Mouse (Mus musculus) kidney, adult 11 months (tissue): ENCODE data around the gene Lbhd2.

ENCODE experiments used
- DNase-seq: peaks from one replicate; pipeline ENCODE4 v3.0.0; 2022

Gene Lbhd2

DNA sequence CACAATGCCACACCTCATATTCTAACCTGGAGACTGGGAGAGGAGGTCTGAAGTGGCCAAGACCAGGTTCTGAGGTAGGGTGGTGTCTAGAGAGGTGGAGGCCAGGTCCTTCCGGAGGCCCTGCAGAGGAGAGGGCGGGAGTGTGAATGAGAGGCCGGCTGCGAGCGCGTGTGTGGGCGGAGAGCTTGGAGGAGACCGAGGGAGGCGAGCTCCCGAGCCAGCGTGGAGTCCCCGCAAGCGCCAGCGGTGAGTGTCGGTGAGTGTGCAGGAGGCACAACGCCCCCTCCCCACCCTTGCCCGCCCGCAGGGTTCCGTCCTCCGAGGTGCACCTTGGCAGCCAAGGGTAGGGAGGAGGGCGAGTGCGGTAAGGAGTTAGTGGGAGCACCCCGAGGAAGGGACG, at the start of gene Lbhd2:
Lbhd2 (plus strand) TSS at position 188 of the 400 bp plus-strand sequence.
- no peak for DNase-seq

DNA sequence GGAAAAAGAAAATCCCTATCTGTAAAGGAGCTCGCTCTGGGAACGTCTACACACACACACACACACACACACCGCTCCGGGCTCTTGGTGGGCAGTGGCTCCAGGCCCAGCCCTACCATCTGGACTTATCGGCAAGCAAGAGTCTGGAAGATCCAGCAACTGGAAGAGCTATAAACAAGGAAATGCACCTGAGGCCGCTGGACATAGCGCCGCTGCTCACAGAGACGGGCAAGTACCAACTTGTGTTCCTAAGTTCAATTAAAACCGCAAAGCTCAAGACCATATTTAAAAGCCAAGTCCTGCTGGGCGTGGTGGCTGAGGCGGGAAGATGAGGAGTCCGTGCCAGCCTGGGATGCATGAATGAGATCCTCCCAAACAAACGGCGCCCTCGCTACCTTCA, 45.9 kb upstream of the Lbhd2 start:
- DNase-seq, result no peak

DNA sequence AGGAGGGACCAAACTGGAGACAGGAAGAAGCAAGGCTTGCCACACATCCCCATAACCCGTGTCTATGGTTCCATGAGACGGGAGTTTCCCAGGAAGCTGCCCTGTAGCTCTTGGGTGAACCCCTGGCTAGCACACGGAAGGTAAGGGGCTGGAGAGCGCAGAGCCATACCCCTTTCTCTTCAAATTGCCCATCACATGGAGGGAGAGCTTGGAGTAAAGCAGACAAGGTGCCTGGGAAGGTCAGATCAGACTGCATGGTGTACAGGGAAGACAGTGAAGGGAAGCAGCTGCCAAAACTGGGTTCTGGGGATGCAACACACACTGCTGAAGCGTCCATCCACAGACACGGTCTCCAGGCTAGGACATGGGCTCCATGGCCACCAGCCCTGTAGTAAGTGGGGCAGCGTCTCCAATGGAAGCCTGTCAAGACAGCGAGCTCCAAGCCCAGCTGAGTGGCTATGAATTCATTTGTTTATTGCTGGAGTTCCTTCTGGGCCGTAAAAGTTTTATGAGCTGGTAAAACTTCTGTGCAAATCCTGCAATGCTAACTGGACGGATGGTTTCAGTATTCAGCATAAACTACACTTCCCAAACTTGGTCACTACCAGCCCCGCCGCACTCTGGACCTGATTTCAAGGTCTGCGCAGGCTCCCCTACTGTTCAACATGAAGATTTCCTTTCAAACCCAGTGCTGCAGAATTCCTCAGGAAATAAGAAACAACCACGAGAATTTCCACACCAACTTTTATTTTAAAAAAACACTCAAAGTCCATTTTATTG, 45.1 kb upstream of the Lbhd2 start:
- DNase-seq, result peak; percentile 63

DNA sequence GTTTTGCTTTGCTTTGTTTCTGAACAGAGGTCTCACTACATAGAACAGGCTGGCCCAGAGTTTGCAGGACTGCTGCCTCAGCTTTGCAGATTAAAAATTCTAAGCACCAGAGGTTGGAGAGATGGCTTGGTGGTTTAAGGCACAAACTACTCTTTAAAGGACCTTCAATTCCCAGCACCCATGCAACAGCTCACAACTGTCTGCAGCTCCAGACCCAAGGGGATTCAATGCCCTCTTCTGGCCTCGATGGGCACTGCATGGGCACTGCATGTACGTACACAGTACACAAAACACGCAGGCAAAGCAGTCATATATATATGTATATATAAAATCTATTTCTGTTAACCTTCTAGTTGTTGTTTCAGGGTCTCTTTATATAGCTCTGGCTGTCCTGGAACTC, 42.4 kb upstream of the Lbhd2 start:
- no peak for DNase-seq

DNA sequence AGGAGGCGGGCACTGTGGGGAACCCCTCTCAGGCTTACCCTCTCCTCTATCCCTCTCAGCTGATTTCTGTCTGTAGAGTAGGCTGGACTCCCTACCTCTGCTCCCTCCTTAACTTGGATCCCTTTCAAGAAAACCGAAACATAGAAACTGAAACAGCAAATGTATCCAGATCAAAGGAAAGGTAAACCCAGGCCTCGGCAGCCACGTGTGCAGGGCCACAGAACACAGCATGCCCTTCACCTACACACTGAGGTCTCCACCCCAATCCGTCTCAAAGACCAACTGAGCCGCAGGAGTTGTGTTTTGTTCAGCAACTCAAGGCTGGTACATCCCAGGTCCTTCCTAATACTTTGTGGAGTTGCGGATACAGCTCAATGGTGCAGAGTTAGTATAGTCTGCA, 39.5 kb upstream of the Lbhd2 start:
- DNase-seq, result no peak

DNA sequence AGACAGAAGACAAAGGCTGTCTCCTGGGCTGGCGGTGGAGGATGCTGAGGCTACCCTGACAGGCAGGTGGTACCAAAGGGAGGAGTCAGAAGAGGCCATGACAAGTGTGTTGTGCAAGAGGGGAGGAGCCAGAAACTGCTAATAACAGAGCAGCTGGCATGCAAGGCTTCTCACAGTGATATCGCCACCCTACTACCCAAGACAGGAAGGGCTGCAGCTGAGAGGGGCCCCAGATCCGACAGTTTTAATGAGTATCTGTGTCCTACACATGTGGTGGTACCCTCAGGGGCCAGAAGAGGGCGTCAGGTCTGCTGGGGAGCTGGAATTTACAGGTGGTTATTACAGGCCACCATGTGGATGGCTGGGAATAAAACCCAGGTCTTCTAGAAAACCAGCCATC, 36.4 kb upstream of the Lbhd2 start:
- DNase-seq, result no peak

DNA sequence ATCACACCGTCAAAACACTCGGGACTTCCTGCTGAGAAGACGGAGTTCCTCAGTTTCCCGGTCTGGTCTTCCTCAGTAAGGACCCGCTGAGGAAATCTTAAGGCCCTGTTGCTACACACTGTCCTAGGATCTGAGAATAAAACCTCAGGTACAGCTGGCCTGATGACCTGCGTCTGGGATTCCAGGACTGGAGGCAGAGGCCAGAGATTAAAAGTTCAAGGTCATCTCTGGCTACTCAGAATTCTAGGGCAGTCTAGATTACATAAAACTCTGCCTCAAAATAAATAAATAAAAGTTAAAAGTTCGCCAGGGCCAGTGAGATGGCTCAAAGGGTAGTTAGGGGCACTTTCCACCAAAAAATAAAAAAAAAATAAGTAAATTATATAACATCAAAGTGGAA, 34.7 kb upstream of the Lbhd2 start:
- no peak for DNase-seq

DNA sequence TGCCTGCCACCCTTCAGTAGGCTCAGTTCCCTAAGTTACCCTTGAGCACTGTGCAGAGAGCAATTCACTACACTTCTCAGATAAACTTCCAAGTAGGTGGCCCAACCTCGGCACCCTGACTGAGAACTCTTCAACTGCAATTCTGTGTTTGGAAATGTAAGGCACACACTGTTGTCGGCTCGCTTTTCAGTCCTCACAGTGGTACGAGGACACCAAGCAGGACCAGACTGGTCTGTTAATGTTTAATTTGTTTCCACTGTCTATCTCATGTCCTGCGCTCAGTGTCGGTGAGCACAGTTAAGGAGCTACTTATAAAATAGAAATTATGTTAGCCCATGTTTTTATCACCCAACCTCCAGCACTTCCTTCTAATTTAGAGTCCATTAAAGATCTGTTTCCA, 33.2 kb upstream of the Lbhd2 start:
- no peak for DNase-seq

DNA sequence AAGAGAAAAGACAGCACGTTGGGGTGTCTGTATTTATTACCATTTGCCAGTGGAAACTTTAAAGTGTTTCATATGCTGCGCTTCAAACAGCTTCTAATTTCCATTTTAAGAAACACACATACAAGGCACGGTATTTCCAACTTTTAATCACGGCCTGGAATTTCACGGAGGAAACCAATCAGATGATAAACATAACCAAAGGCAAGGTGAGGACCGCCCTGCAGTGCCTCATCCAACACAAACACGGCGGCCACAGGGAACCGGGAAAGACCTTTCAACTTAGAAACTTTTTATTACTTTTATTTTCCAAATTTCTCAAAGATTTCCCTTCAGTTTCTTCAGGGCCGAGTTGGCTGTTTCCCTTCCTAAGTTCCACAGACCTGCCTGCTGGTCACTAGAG, 31.9 kb upstream of the Lbhd2 start:
- no peak for DNase-seq

DNA sequence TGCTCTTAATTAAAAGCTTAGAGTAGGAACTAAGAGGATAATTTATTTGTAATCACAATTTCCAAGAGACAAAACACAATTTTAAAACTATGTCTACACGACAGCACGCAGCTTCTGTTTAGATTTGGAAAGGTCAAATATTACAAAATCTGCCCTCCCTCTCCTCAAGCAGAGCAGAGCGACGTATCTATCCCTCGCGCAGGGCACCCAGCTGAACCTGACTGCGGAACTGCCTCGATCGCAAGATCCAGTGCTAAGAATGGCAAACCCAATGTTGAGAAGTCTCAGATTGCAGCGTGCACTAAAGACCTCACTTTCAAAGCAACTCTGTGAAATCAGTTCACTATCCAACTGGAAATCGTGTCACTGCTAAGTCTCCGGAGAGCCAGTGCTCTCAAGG, 31.1 kb upstream of the Lbhd2 start:
- DNase-seq, result no peak

DNA sequence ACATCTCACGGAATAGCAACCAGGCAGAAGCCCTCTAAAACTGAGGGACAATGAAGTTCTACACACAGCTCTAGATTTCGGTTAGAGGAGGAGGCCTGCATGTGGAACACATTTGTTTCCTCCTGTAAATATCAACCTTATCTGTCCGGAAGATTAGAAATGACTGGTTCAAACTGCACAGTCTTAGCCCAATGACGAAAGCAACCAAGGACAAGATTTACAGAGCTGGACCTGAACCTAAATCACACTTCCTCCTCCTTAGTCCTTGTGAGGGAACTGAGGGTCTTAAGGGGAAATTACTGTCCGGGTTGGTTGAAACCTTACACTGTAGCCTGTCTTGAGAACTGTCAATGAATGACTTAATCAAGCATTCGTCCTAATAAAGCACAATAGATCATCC, 30.6 kb upstream of the Lbhd2 start:
- no peak for DNase-seq

DNA sequence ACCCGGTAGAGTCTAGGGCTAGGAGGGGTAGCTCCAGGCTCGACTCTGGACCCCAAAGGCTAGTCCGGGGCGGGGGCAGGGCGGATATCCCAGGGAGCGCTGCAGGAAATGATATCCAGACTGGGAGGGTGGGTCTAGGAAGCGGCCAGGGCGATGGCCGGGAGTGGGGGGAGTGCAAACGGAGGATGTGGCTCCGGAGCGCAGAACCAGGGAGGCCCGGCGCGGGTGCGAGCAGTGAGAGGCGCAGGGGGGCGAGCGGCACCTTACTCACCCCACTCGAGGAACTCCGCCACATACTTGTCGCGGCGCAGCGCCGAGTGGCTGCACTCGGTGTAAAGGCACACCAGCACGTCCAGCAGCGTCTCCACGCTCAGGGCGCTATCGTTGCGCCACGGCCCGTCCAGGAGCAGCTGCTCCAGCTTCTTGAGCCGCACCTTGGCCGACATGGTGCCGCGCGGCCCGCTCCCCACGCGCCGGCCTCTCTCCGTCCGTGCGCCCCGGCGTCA, 29.7 kb upstream of the Lbhd2 start:
- DNase-seq, result peak; percentile 68

DNA sequence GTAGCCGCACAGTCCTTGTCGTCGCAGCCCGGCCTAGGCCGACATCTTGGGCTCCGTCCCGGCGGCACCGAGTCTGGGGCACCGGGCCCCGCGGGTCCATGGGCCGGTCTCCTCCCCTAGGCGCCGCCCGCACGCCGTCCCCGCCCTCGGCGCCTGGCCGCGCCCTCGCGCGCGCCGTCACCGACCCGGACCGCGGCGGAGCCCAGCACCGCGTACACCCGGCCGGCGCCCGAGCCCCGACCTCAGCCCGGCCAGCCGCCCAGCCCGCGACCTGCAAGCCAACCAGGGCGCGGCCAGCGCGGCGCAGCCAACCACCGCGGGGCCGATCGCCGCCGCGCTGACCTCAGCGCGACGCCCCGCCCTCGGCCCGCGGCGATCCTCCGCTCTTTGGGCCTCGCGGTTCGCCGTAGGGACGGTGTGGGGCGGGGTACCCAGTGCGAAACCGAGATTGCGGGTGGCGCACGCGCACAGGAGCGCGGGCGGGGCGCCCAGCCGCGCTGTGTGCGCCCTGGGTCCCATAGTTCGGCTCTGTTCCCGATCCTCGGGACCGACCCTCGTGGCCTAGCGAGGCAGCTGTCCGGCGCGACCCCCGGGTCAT, 29.1 kb upstream of the Lbhd2 start, which contains the start of gene Cdc42bpb:
Cdc42bpb (minus strand) TSS at position 343 of the 598 bp plus-strand sequence.
- DNase-seq, result peak; percentile 95

DNA sequence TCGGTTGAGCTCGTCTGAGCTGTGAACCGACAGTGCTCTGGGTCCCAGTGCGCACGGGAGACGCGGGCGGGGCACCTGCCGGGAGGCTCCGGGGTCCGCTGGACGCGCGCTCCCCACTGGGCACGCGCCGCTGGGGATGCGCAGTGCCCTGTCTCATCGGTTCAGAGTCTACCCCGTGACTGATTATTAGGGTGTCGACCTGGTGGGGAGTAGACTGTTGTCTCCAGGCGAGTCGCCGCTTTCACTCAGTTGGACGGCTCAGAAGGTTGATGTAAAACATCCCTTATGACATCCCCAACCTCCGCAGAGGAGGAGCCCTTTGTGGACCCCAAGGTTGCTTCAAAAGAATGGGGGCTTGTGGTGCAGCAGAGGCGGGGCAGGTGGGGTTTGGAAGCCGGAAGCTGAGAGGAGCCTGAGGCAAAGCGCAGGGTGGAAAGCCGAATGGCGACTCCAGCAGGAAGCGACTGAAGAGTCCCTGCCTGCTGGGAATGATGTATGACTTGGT, 28.6 kb upstream of the Lbhd2 start:
- DNase-seq, result peak; percentile 56

DNA sequence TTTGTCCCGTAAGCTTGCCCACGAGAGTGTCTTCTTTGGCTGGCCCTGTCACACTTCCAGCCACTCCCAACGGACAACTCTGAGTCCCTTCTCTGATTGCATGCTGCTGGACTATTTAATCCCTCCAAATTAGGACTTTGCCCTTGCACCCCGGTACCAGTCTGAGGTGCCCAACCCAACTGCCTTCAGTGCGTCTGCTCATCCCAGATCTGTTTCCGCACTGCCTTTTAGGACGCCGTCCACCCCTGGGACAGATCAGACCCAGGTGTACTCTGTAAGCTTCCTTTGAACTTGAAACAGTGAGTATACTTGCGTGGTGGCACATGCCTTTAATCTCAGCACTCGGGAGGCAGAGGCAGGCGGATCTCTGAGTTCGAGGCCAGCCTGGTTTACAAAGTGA, 27.8 kb upstream of the Lbhd2 start:
- no peak for DNase-seq

DNA sequence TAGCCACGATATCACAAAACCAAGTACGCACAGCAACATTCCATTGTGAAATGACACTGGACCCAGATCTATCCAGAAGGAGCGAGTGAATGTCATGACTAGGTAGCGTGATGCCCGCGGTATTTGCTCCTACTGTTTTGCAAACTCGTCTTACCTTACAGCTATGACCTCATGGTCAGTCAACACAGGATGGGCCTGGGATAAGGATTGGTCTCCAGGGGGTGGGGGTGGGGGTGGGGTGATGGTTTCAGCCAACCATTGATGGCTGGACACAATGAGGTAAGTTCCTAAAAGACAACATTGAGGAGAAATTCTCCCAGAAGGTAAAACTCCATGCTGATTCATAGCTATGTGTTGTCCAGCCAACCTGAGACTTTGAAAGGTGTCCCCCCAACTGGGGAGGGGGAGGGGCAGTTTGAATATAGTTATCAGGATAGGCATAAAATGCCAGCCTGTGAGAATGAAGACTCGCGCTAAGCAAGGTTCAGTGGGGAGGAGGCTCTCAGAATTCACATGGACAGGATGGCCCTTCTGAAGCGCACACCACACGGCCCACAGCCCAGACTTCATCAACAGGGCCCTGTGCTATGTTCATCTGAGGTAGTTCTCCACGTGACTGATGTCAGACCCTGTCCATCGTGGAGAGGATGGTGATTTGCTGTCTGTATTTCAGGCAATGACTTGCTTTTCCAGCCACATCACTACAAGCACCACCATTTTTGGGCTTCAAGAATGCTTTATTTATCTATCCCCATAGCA, 20.5 kb upstream of the Lbhd2 start:
- DNase-seq, result no peak

DNA sequence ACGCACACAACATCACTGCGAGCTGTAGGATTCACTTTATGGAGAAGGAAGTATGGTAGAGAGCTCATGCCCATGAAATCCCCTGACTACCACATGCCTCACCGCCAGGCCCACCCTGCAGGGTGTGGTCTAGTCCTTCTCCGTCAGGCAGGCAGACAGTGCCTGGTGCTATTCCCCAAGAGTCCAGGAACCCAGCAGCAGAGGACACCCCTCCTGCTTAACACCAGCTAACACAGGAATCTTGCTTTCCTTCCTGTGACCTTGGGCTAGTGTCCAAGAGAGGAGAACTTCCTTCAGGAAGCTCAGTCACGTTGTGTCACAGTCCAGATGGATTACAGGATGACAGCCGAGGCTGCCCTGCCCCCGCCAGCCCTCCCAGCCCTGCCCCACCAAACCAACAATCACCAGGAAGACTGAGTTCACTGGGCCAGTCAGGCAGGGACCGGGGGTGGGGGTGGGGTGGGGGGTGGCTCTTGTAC, 19.9 kb upstream of the Lbhd2 start:
- peak; percentile 78 for DNase-seq

DNA sequence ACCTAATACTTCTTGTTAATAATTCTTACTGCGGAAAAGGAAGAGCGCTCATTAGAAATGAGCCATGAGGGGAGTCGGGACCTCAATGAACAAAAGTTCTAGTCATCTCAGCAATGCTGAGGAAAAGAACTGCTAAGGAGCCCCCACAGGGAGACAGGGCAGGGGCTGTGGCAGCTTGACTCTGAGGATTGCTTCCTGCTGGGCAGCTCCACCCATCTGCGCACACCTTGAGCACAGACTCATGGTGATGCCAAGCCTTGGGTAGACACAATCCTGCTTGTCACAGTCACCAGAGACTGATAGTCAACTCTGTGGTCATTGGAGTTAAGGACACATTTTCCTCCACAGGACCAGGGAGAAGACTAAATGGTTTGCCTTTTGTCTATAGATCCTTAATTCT, 19.5 kb upstream of the Lbhd2 start:
- DNase-seq, result no peak

DNA sequence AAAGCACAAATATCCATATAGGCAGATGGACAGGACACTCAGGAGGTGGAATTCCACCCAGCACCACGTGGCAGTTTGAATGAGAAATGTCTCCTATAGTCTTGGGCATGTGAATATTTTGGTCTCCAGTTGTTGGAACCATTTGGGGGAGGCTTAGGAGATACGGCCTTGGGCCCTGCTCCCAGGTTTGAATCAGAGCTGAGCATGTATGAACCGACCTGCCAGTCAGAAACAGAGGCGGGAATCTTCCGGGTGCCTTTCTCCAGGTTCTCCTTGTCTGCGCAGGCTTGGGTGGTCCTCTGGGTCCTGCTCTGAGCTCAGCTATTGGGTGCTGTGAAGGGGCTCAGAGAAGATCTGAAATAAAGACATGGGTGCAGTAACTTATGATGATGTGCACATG, 12.6 kb upstream of the Lbhd2 start:
- DNase-seq, result no peak

DNA sequence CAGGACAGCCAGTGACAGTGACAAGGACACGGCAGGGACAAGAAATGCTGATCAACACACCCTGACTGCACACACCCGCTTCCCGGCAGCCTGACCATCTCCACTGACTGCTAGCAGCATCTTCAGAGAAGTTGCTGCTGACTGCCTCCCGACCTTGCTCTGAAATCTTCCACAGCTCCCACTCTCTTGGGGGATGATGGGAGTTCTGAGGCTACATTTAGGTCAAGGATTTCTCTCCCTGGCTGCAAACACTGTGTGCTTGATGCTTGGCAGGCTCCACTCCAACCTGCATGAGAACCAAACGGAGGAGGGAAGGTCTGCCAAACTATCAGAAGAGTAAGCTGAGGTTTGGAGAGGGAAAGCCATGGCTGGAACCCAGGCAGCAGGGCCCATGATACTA, 9.6 kb upstream of the Lbhd2 start:
- no peak for DNase-seq

DNA sequence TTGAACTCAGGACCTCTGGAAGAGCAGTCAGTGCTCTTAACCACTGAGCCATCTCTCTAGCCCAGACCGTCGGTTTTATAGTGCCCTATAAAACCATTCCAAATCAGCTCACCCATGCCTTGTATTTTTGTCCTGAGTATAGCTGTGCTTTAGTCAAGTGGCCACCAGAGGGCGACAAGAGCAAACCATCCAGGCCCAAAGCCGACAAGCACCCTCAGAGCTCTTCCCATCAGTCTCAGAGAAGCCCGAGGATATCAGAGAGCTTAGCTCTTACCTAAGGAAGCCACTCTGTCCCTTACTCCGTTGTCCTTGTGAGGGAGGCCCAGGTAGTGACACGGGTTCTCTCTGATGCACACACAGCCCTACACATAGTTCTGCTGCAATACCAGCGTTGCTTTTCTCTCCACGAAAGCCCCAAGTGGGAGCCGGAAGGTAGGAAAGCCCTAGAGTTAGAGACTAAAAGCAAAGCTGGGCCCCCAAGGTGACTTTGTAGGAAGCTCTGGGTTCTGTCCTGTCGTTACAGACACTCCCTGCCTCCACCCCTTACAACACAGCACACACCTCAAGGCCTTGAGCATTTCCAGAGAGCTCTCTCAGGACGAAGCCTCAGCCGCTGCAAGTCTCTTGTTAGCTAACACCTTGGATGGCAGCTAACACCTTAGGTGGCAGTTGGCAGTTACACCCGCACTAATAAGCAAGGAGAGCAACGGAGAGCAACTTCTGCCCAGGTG, 5.0 kb upstream of the Lbhd2 start:
- peak; percentile 70 for DNase-seq

DNA sequence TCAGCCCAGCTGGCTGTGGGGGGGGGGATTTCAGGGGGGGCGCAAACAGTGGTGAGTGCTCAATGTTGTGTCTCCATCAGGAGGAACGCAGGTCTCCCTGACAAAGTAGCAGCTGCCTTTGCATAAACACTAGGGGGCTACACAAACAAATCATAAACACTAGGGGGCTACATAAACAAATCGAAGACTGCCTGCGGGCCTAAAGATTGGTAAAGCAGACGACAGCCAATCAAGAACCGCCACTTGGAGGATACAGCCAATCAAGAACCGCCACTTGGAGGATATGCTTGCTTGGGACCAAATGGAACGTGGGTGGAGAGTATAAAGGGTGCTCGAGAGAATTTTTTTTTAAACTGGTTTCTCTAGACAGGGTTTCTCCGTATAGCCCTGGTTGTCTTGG, 1.7 kb upstream of the Lbhd2 start:
- DNase-seq, result no peak

DNA sequence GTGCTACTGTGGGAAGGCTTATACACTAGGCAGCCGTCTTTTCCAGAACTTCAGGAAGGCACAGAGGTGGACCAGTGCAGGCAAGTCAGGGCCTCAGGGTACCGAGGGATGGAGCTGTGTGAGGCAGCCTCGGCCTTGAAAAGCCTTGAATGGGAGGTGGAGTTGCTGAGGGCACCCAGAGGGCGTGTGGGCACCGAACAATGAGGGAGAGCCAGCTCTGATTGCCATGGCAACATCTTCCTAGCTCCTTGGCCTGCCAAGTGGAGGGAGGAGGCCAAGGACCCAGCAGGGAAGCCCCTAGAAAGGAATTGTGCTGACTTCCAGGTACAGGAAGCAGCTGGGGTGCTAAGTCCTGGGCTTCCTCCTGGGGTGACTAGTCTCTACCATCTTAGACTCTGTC, 3.0 kb downstream of the Lbhd2 start:
- DNase-seq, result no peak
